ENCODE assay signal across 8 mouse cellular contexts in genomic region chr7:143059202-143059870, GRCm38 (mm10). TPM values are rescaled to one million over a fixed set of nuclear protein-coding genes. Genes with fewer than 3 reads are reported as not detected.
A peak's percentile ranks its signal among the peaks of the same experiment; 100 is the strongest.
DNase-seq lines count a peak whose midpoint lies in the region; ATAC-seq and TF ChIP-seq lines count a peak whose summit lies in the region.

No protein-coding gene starts in this region.

- no peak for DNase-seq in kidney, adult 8-10 months
- peak; percentile 35 for DNase-seq in embryonic facial prominence, embryonic 14.5 days (ENCODE audit: low spot score)
- DNase-seq in spleen, postnatal 4 days (ENCODE audit: low spot score in 2 of 2): no peak
- DNase-seq in embryo, embryonic 9.5 days (ENCODE audit: extremely low spot score): no peak

- TF ChIP-seq POLR2A in bone marrow macrophage, adult 2 months (IDR thresholded peaks at IDR 0.05; ENCODE audit: borderline replicate concordance, low read depth, low read length): no peak

- 0 out of 2 replicates have a peak, but pooled peaks have one; percentile 31 for TF ChIP-seq CTCF in bone marrow macrophage, adult 2 months (IDR thresholded peaks at IDR 0.05; ENCODE audit: low read depth, low read length)

- H3K4me3 ChIP-seq in kidney, embryonic 16.5 days (ENCODE audit: low read length): no peak overlapping the region
- no peak overlapping the region for H3K4me3 ChIP-seq in bone marrow macrophage, adult 2 months (ENCODE audit: insufficient read depth, low read length)
- no peak overlapping the region for H3K4me3 ChIP-seq in embryonic facial prominence, embryonic 14.5 days (ENCODE audit: low read depth, low read length)
- H3K4me3 ChIP-seq in intestine, embryonic 15.5 days (replicated peaks): no peak overlapping the region
- no peak overlapping the region for H3K4me3 ChIP-seq in neural tube, embryonic 13.5 days

- 0 out of 2 replicates have a peak overlapping the region, but pooled peaks have one; percentile 6 for H3K4me2 ChIP-seq in kidney, embryonic 16.5 days (replicated peaks; ENCODE audit: low read depth, low read length)
- H3K4me2 ChIP-seq in embryonic facial prominence, embryonic 14.5 days (ENCODE audit: low read depth, low read length): no peak overlapping the region
- H3K4me2 ChIP-seq in intestine, embryonic 15.5 days (replicated peaks): no peak overlapping the region
- H3K4me2 ChIP-seq in neural tube, embryonic 13.5 days: no peak overlapping the region

- H3K27ac ChIP-seq in kidney, embryonic 16.5 days (ENCODE audit: low read length): peak overlapping the region; percentile 80; the same call in 1 of the 2 replicates
- peak overlapping the region; percentile 83 for H3K27ac ChIP-seq in bone marrow macrophage, adult 2 months (ENCODE audit: insufficient read depth, low read depth, low read length)
- H3K27ac ChIP-seq in embryonic facial prominence, embryonic 14.5 days (replicated peaks; ENCODE audit: low read depth, low read length): peak overlapping the region; percentile 62
- H3K27ac ChIP-seq in intestine, embryonic 15.5 days: peak overlapping the region; percentile 72
- peak overlapping the region; percentile 35; the same call in 1 of the 2 replicates for H3K27ac ChIP-seq in neural tube, embryonic 13.5 days (replicated peaks)

- WGBS in kidney, embryonic 16.5 days: 75% methylated on average over 5 of the region's 5 CpGs
- WGBS in embryonic facial prominence, embryonic 14.5 days: 55% methylated on average over 5 of the region's 5 CpGs
- WGBS in intestine, embryonic 15.5 days: 65% methylated on average over 5 of the region's 5 CpGs
- WGBS in neural tube, embryonic 13.5 days: 82% methylated on average over 5 of the region's 5 CpGs

- H3K4me1 ChIP-seq in kidney, embryonic 16.5 days (ENCODE audit: insufficient read depth, low read length): peaks cover 41% of the 10 kb centered on the region
- peaks cover 54% of the 10 kb centered on the region for H3K4me1 ChIP-seq in bone marrow macrophage, adult 2 months (ENCODE audit: control insufficient read depth, insufficient read depth, low read length)
- peaks cover 43% of the 10 kb centered on the region for H3K4me1 ChIP-seq in embryonic facial prominence, embryonic 14.5 days (ENCODE audit: control insufficient read depth, insufficient read depth, low read length)
- H3K4me1 ChIP-seq in intestine, embryonic 15.5 days (replicated peaks): peaks cover 53% of the 10 kb centered on the region
- peaks cover 70% of the 10 kb centered on the region for H3K4me1 ChIP-seq in neural tube, embryonic 13.5 days (replicated peaks)

- H3K9me3 ChIP-seq in kidney, embryonic 16.5 days (ENCODE audit: low read length): no peaks in the 10 kb centered on the region
- H3K9me3 ChIP-seq in embryonic facial prominence, embryonic 14.5 days (ENCODE audit: control insufficient read depth, low read length): no peaks in the 10 kb centered on the region
- H3K9me3 ChIP-seq in intestine, embryonic 15.5 days: no peaks in the 10 kb centered on the region
- H3K9me3 ChIP-seq in neural tube, embryonic 13.5 days: no peaks in the 10 kb centered on the region

- H3K36me3 ChIP-seq in kidney, embryonic 16.5 days (ENCODE audit: insufficient read depth, low read length): peaks cover 19% of the 10 kb centered on the region
- peaks cover 55% of the 10 kb centered on the region for H3K36me3 ChIP-seq in embryonic facial prominence, embryonic 14.5 days (ENCODE audit: control insufficient read depth, insufficient read depth, low read length)
- peaks cover 24% of the 10 kb centered on the region for H3K36me3 ChIP-seq in intestine, embryonic 15.5 days
- H3K36me3 ChIP-seq in neural tube, embryonic 13.5 days: peaks cover 31% of the 10 kb centered on the region

- 0 out of 2 replicates have a peak overlapping the region, but pooled peaks have one; percentile 2 for H3K9ac ChIP-seq in kidney, embryonic 16.5 days (replicated peaks; ENCODE audit: low read length)
- H3K9ac ChIP-seq in embryonic facial prominence, embryonic 14.5 days (ENCODE audit: low read depth, low read length): no peak overlapping the region; the same call in 1 of the 2 replicates
- no peak overlapping the region for H3K9ac ChIP-seq in intestine, embryonic 15.5 days
- H3K9ac ChIP-seq in neural tube, embryonic 13.5 days: no peak overlapping the region

- no peak for ATAC-seq in kidney, embryonic 16.5 days (ENCODE audit: low FRiP score, low TSS enrichment)
- no peak for ATAC-seq in embryonic facial prominence, embryonic 14.5 days (ENCODE audit: low read depth)
- no peak for ATAC-seq in intestine, embryonic 15.5 days
- no peak for ATAC-seq in neural tube, embryonic 13.5 days (ENCODE audit: low read depth)

- no peaks in the 10 kb centered on the region for H3K27me3 ChIP-seq in kidney, embryonic 16.5 days (ENCODE audit: insufficient read depth, low read length)
- H3K27me3 ChIP-seq in embryonic facial prominence, embryonic 14.5 days (replicated peaks; ENCODE audit: control insufficient read depth, insufficient read depth, low read length): no peaks in the 10 kb centered on the region
- H3K27me3 ChIP-seq in intestine, embryonic 15.5 days (replicated peaks): no peaks in the 10 kb centered on the region
- H3K27me3 ChIP-seq in neural tube, embryonic 13.5 days: no peaks in the 10 kb centered on the region

RNA-seq across cellular contexts. Expression of gene Cd81, which starts 6.8 kb away (rescaled TPM):
- polyA plus RNA-seq in kidney, embryonic 16.5 days (2015; fragmentation: Nextera tagmentation; extraction: Ambion mirVana): 643 and 698 TPM in 2 replicates
- 314 and 321 TPM in 2 replicates for polyA plus RNA-seq in bone marrow macrophage, adult 2 months (2012; ENCODE audit: insufficient read depth, insufficient read length, missing spikeins)
- 635 and 636 TPM in 2 replicates for polyA plus RNA-seq in embryonic facial prominence, embryonic 14.5 days (2014; fragmentation: Nextera tagmentation; extraction: Ambion mirVana)
- polyA plus RNA-seq in intestine, embryonic 15.5 days (2015; fragmentation: Nextera tagmentation; extraction: Ambion mirVana): 411 and 413 TPM in 2 replicates
- 365 and 369 TPM in 2 replicates for polyA plus RNA-seq in neural tube, embryonic 13.5 days (2015; fragmentation: Nextera tagmentation; extraction: Ambion mirVana)

RNA-seq across cellular contexts. Expression of gene Tssc4, which starts 9.7 kb away (rescaled TPM):
- polyA plus RNA-seq in kidney, embryonic 16.5 days (2015; fragmentation: Nextera tagmentation; extraction: Ambion mirVana): 104 and 120 TPM in 2 replicates
- 17.5 and 23.0 TPM in 2 replicates for polyA plus RNA-seq in bone marrow macrophage, adult 2 months (2012; ENCODE audit: insufficient read depth, insufficient read length, missing spikeins)
- 52.2 and 66.7 TPM in 2 replicates for polyA plus RNA-seq in embryonic facial prominence, embryonic 14.5 days (2014; fragmentation: Nextera tagmentation; extraction: Ambion mirVana)
- 76.0 and 76.2 TPM in 2 replicates for polyA plus RNA-seq in intestine, embryonic 15.5 days (2015; fragmentation: Nextera tagmentation; extraction: Ambion mirVana)
- 82.4 and 88.4 TPM in 2 replicates for polyA plus RNA-seq in neural tube, embryonic 13.5 days (2015; fragmentation: Nextera tagmentation; extraction: Ambion mirVana)

RNA-seq across cellular contexts. Expression of gene Trpm5, which starts 35.1 kb away (rescaled TPM):
- 6.0 and 6.9 TPM in 2 replicates for polyA plus RNA-seq in kidney, embryonic 16.5 days (2015; fragmentation: Nextera tagmentation; extraction: Ambion mirVana)
- not detected in 2 replicates for polyA plus RNA-seq in bone marrow macrophage, adult 2 months (2012; ENCODE audit: insufficient read depth, insufficient read length, missing spikeins)
- 14.7 and 18.2 TPM in 2 replicates for polyA plus RNA-seq in embryonic facial prominence, embryonic 14.5 days (2014; fragmentation: Nextera tagmentation; extraction: Ambion mirVana)
- 8.2 and 9.8 TPM in 2 replicates for polyA plus RNA-seq in intestine, embryonic 15.5 days (2015; fragmentation: Nextera tagmentation; extraction: Ambion mirVana)
- 2.0 and 3.1 TPM in 2 replicates for polyA plus RNA-seq in neural tube, embryonic 13.5 days (2015; fragmentation: Nextera tagmentation; extraction: Ambion mirVana)

RNA-seq across cellular contexts. Expression of gene Kcnq1, which starts 46.8 kb away (rescaled TPM):
- 9.2 and 9.8 TPM in 2 replicates for polyA plus RNA-seq in kidney, embryonic 16.5 days (2015; fragmentation: Nextera tagmentation; extraction: Ambion mirVana)
- not detected in 2 replicates for polyA plus RNA-seq in bone marrow macrophage, adult 2 months (2012; ENCODE audit: insufficient read depth, insufficient read length, missing spikeins)
- polyA plus RNA-seq in embryonic facial prominence, embryonic 14.5 days (2014; fragmentation: Nextera tagmentation; extraction: Ambion mirVana): 1.9 and 2.0 TPM in 2 replicates
- 7.9 and 9.9 TPM in 2 replicates for polyA plus RNA-seq in intestine, embryonic 15.5 days (2015; fragmentation: Nextera tagmentation; extraction: Ambion mirVana)
- polyA plus RNA-seq in neural tube, embryonic 13.5 days (2015; fragmentation: Nextera tagmentation; extraction: Ambion mirVana): 1.3 and 2.0 TPM in 2 replicates

RNA-seq across cellular contexts. Expression of gene Tspan32, which starts 54.5 kb away (rescaled TPM):
- 1.5 and 1.6 TPM in 2 replicates for polyA plus RNA-seq in kidney, embryonic 16.5 days (2015; fragmentation: Nextera tagmentation; extraction: Ambion mirVana)
- 23.9 and 25.7 TPM in 2 replicates for polyA plus RNA-seq in bone marrow macrophage, adult 2 months (2012; ENCODE audit: insufficient read depth, insufficient read length, missing spikeins)
- 3.5 TPM in 2 replicates for polyA plus RNA-seq in embryonic facial prominence, embryonic 14.5 days (2014; fragmentation: Nextera tagmentation; extraction: Ambion mirVana)
- 2.2 and 2.8 TPM in 2 replicates for polyA plus RNA-seq in intestine, embryonic 15.5 days (2015; fragmentation: Nextera tagmentation; extraction: Ambion mirVana)
- polyA plus RNA-seq in neural tube, embryonic 13.5 days (2015; fragmentation: Nextera tagmentation; extraction: Ambion mirVana): 0.36 and 0.85 TPM in 2 replicates
